Mouse (Mus musculus) bone marrow macrophage, adult 2 months (primary cell): ENCODE measurements around the gene Uvrag.

Experiments used
- CTCF ChIP-seq: IDR thresholded peaks from 2 replicates; pipeline ENCODE4 v1.5.1; 2012; ENCODE audit warnings: low read depth, mild to moderate bottlenecking, low read length, moderate library complexity
- POLR2A ChIP-seq: IDR thresholded peaks from 2 replicates; pipeline ENCODE4 v1.6.1; 2012; ENCODE audit warnings: mild to moderate bottlenecking, low read depth, low read length, borderline replicate concordance

DNA sequence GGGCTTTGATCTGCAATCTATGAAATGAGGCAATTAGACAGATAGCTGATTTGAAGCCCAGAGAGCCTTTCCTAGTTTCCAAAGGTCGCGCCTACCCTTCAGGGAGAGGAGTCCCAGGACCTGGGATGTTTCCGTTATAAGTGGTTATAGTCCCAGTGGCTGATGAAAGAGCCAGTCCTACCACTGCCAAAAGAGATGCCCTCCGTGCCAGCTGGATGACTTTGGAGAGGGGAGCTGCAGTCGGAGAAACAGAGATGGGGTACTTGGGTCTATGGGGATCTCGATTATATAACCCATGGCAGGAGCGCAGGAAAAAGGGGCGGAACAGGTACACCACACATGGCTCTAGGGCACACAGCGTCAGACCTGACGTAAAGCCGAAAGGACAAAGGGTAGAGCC lies 21.0 kb upstream of the Uvrag start:
- TF ChIP-seq CTCF: no peak
- no peak for TF ChIP-seq POLR2A
